Mouse (Mus musculus) small intestine, adult 2 months (tissue): ENCODE data around the gene Zc3h12c. TPM values are rescaled to one million over a fixed set of nuclear protein-coding genes. Genes with fewer than 3 reads are reported as not detected.
"Not testable (repeated sequence)": the region's sequence is repeated elsewhere in the genome, so short reads cannot be mapped to it uniquely, and the experiment has no call there.

Source experiments
- H3K27ac ChIP-seq: fragments of 200-500 bp; 2 replicates; pipeline ENCODE4 v1.5.1; 2012; ENCODE audit warnings: low read depth, low read length, control low read depth, inconsistent platforms; ENCODE audit not compliant: insufficient read depth
- H3K27me3 ChIP-seq: fragments of 200-500 bp; 2 replicates; pipeline ENCODE4 v1.6.1; 2012; ENCODE audit warnings: mild to moderate bottlenecking, moderate library complexity, low read length, inconsistent platforms; ENCODE audit not compliant: control insufficient read depth, insufficient read depth
- H3K36me3 ChIP-seq: fragments of 200-500 bp; 2 replicates; pipeline ENCODE4 v1.6.1; 2012; ENCODE audit warnings: mild to moderate bottlenecking, low read length, control low read depth, inconsistent platforms; ENCODE audit not compliant: control insufficient read depth, insufficient read depth
- H3K4me1 ChIP-seq: fragments of 200-500 bp; 2 replicates; pipeline ENCODE4 v1.6.1; 2012; ENCODE audit warnings: low read length, inconsistent platforms, mixed read lengths; ENCODE audit not compliant: control insufficient read depth, insufficient read depth, insufficient read length
- H3K4me3 ChIP-seq: fragments of 200-500 bp; 2 replicates; pipeline ENCODE4 v1.5.1; 2012; ENCODE audit warnings: low read depth, mild to moderate bottlenecking, control low read depth, inconsistent platforms, low read length, moderate library complexity
- CTCF ChIP-seq: fragments of 200-500 bp; IDR thresholded peaks from 2 replicates; pipeline ENCODE4 v1.5.1; 2012; ENCODE audit warnings: low read depth, mild to moderate bottlenecking, control low read depth, inconsistent platforms, low read length, moderate library complexity, mixed read lengths; ENCODE audit not compliant: insufficient replicate concordance, insufficient read length; ENCODE audit errors: extremely low read depth
- POLR2A ChIP-seq: fragments of 200-500 bp; IDR thresholded peaks from 2 replicates; pipeline ENCODE4 v1.6.1; 2012; ENCODE audit warnings: low read depth, mild to moderate bottlenecking, control low read depth, inconsistent platforms, low read length, moderate library complexity
- WGBS: fragments of 180-500 bp; shearing (Covaris S2); methylation state at CpG from one replicate; pipeline ENCODE4 v1.1.7; 2018; 5-methylcytosine and 5-hydroxymethylcytosine counted together
- polyA plus RNA-seq: library from polyadenylated mRNA; depleted of rRNA; stranded (reverse); fragments of >200 nt; gene quantifications from 2 replicates; pipeline ENCODE4 v1.2.3, GENCODE M21; 2012; rRNA removed

The Zc3h12c gene
- polyA plus RNA-seq, 1 experiment: 0.24 TPM

GRCm38 (mm10) chr9:52077692-52078091 is 90.7 kb downstream of the Zc3h12c start:
- no peak overlapping the region for H3K27ac ChIP-seq
- H3K27me3 ChIP-seq: no peaks in the 10 kb centered on the region; the same call in 1 of the 2 replicates
- H3K4me1 ChIP-seq: no peaks in the 10 kb centered on the region
- WGBS: 66% methylated on average over 1 of the region's 1 CpGs
- no peaks in the 10 kb centered on the region for H3K36me3 ChIP-seq
- TF ChIP-seq CTCF (no peak), POLR2A (no peak)
- H3K4me3 ChIP-seq: no peak overlapping the region

DNA sequence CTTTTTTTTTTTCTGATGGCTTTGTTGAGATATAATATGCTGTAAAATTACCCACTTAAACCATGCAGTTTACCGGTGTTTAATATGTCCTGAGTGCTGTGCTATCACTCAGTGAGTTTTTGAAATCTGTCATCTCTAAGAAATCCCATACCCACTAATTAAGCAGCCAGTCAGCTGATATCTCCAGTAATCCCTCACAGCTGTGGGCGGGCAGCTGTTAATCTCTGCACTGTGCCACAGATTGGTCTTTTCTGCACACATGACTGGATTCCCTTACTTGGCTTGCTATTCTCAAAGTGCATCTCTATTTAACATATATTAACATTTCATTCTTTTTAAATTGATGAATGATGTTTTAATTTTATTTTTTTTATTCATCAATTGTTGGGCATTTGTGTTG is 92.3 kb downstream of the Zc3h12c start:
- Histone ChIP-seq H3K36me3 (no peaks in the 10 kb centered on the region), H3K27me3 (no peaks in the 10 kb centered on the region; the same call in 1 of the 2 replicates), H3K4me3 (no peak overlapping the region)

DNA sequence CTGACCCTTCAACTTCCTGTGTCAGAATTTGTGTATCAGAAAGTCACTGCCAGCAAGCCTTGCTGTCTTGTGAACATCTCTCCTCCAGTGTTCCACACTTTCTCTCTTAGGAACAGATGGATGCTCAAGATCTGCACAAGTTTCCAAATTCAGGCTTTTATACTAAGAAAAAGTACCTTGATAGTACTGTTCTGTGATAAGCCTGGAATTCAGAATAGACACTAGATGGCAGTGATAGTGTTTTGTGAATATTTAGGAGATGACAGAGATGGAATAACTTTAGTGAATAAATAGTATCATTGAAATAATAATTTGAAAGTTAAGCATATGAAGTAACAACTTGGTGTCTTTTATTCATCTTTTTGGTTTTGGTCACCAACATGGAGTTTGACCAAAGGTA is 96.2 kb downstream of the Zc3h12c start:
- Histone ChIP-seq H3K27me3 (no peaks in the 10 kb centered on the region), H3K4me1 (no peaks in the 10 kb centered on the region), H3K4me3 (no peak overlapping the region), H3K36me3 (no peaks in the 10 kb centered on the region), H3K27ac (no peak overlapping the region)
- TF ChIP-seq POLR2A: no peak
- TF ChIP-seq CTCF: no peak

More for the DNA sequence above, 92.3 kb downstream of the Zc3h12c start:
- Histone ChIP-seq H3K27ac (no peak overlapping the region), H3K4me1 (no peaks in the 10 kb centered on the region)
- WGBS: 86% methylated on average over 2 of the region's 2 CpGs
- TF ChIP-seq CTCF (no peak), POLR2A (no peak)

- H3K4me1 ChIP-seq, H3K27ac ChIP-seq, H3K4me3 ChIP-seq, H3K36me3 ChIP-seq, H3K27me3 ChIP-seq: not testable (repeated sequence)
These were observed 97.0 kb downstream of the Zc3h12c start for GRCm38 (mm10) chr9:52071352-52071751.

- Histone ChIP-seq H3K36me3 (no peaks in the 10 kb centered on the region), H3K27me3 (no peaks in the 10 kb centered on the region), H3K4me3 (no peak overlapping the region), H3K4me1 (no peaks in the 10 kb centered on the region), H3K27ac (no peak overlapping the region)
- TF ChIP-seq CTCF (no peak), POLR2A (no peak)
- 88% methylated on average over 2 of the region's 2 CpGs for WGBS
These were observed 98.3 kb downstream of the Zc3h12c start for GRCm38 (mm10) chr9:52070052-52070451.

Other genes starting within 250 kb of the Zc3h12c start
- 54.9 and 91.5 TPM in 2 replicates for gene Fdx1, start 205.0 kb downstream of the Zc3h12c start, polyA plus RNA-seq
- gene Rdx, start 121.4 kb downstream of the Zc3h12c start, polyA plus RNA-seq: 0.96 and 1.4 TPM in 2 replicates